Mouse (Mus musculus): ENCODE measurements at regions not wholly inside any gene's neighbourhood (a gene's known extent, or its start where the extent isn't known, plus 50 kb on each side); places are given as distances from the start of the nearest gene placed in this dataset.

GRCm38 (mm10) chr19:14369098-14369604 lies 228.7 kb downstream of the Tle4 start:
- no peak overlapping the region for H3K27ac ChIP-seq (ENCODE audit: insufficient read depth, low read length)
- 60% methylated on average over 12 of the region's 12 CpGs for WGBS
- no peak for DNase-seq
- no peak for TF ChIP-seq POLR2A (IDR thresholded peaks at IDR 0.05; ENCODE audit: borderline replicate concordance, insufficient read depth, low read length)
- no peak for TF ChIP-seq CTCF (IDR thresholded peaks at IDR 0.05; ENCODE audit: borderline replicate concordance, insufficient read depth, low read depth, low read length)
- H3K4me1 ChIP-seq (ENCODE audit: control insufficient read depth, insufficient read depth, low read length): no peaks in the 10 kb centered on the region
- no peak overlapping the region for H3K4me3 ChIP-seq (replicated peaks; ENCODE audit: insufficient read depth, low read depth, low read length)
- H3K27me3 ChIP-seq (ENCODE audit: control insufficient read depth, insufficient read depth, low read length): no peaks in the 10 kb centered on the region

GRCm38 (mm10) chr19:14371360-14371759 lies 226.5 kb downstream of the Tle4 start:
- WGBS: 77% methylated on average over 5 of the region's 5 CpGs
- Histone ChIP-seq H3K27me3 (ENCODE audit: control insufficient read depth, insufficient read depth, low read length) (no peaks in the 10 kb centered on the region), H3K4me1 (ENCODE audit: control insufficient read depth, insufficient read depth, low read length) (no peaks in the 10 kb centered on the region), H3K27ac (ENCODE audit: insufficient read depth, low read length) (no peak overlapping the region), H3K4me3 (replicated peaks; ENCODE audit: insufficient read depth, low read depth, low read length) (no peak overlapping the region)
- no peak for DNase-seq
- TF ChIP-seq CTCF (IDR thresholded peaks at IDR 0.05; ENCODE audit: borderline replicate concordance, insufficient read depth, low read depth, low read length) (no peak), POLR2A (IDR thresholded peaks at IDR 0.05; ENCODE audit: borderline replicate concordance, insufficient read depth, low read length) (no peak)

- no peak for DNase-seq
- no peaks in the 10 kb centered on the region for H3K27me3 ChIP-seq (ENCODE audit: control insufficient read depth, insufficient read depth, low read length)
- no peak overlapping the region for H3K27ac ChIP-seq (ENCODE audit: insufficient read depth, low read length)
- H3K4me1 ChIP-seq (ENCODE audit: control insufficient read depth, insufficient read depth, low read length): no peaks in the 10 kb centered on the region
- H3K4me3 ChIP-seq (replicated peaks; ENCODE audit: insufficient read depth, low read depth, low read length): no peak overlapping the region
- TF ChIP-seq POLR2A (IDR thresholded peaks at IDR 0.05; ENCODE audit: borderline replicate concordance, insufficient read depth, low read length) (no peak), CTCF (IDR thresholded peaks at IDR 0.05; ENCODE audit: borderline replicate concordance, insufficient read depth, low read depth, low read length) (no peak)
- 96% methylated on average over 4 of the region's 4 CpGs for WGBS
These were observed 223.9 kb downstream of the Tle4 start for GRCm38 (mm10) chr19:14373996-14374395.

GRCm38 (mm10) chr19:14380898-14381297 lies 217.0 kb downstream of the Tle4 start:
- Histone ChIP-seq H3K27me3 (ENCODE audit: control insufficient read depth, insufficient read depth, low read length) (no peaks in the 10 kb centered on the region), H3K4me3 (replicated peaks; ENCODE audit: insufficient read depth, low read depth, low read length) (no peak overlapping the region), H3K4me1 (ENCODE audit: control insufficient read depth, insufficient read depth, low read length) (no peaks in the 10 kb centered on the region), H3K27ac (ENCODE audit: insufficient read depth, low read length) (no peak overlapping the region)
- DNase-seq: no peak
- TF ChIP-seq POLR2A (IDR thresholded peaks at IDR 0.05; ENCODE audit: borderline replicate concordance, insufficient read depth, low read length) (no peak), CTCF (IDR thresholded peaks at IDR 0.05; ENCODE audit: borderline replicate concordance, insufficient read depth, low read depth, low read length) (no peak)

GRCm38 (mm10) chr19:14387796-14388195 lies 210.1 kb downstream of the Tle4 start:
- 89% methylated on average over 5 of the region's 5 CpGs for WGBS
- H3K4me1 ChIP-seq (ENCODE audit: control insufficient read depth, insufficient read depth, low read length): no peaks in the 10 kb centered on the region
- no peak for DNase-seq
- no peaks in the 10 kb centered on the region for H3K27me3 ChIP-seq (ENCODE audit: control insufficient read depth, insufficient read depth, low read length)
- TF ChIP-seq CTCF (IDR thresholded peaks at IDR 0.05; ENCODE audit: borderline replicate concordance, insufficient read depth, low read depth, low read length): no peak
- no peak for TF ChIP-seq POLR2A (IDR thresholded peaks at IDR 0.05; ENCODE audit: borderline replicate concordance, insufficient read depth, low read length)
- H3K27ac ChIP-seq (ENCODE audit: insufficient read depth, low read length): no peak overlapping the region
- H3K4me3 ChIP-seq (replicated peaks; ENCODE audit: insufficient read depth, low read depth, low read length): no peak overlapping the region

- Histone ChIP-seq H3K4me1 (ENCODE audit: control insufficient read depth, insufficient read depth, low read length) (no peaks in the 10 kb centered on the region), H3K27ac (ENCODE audit: insufficient read depth, low read length) (no peak overlapping the region), H3K4me3 (replicated peaks; ENCODE audit: insufficient read depth, low read depth, low read length) (no peak overlapping the region), H3K27me3 (ENCODE audit: control insufficient read depth, insufficient read depth, low read length) (no peaks in the 10 kb centered on the region)
- TF ChIP-seq POLR2A (IDR thresholded peaks at IDR 0.05; ENCODE audit: borderline replicate concordance, insufficient read depth, low read length) (no peak), CTCF (IDR thresholded peaks at IDR 0.05; ENCODE audit: borderline replicate concordance, insufficient read depth, low read depth, low read length) (no peak)
- no peak for DNase-seq
- WGBS: 62% methylated on average over 4 of the region's 4 CpGs
These were observed 209.3 kb downstream of the Tle4 start for GRCm38 (mm10) chr19:14388539-14388938.

- H3K27me3 ChIP-seq (ENCODE audit: control insufficient read depth, insufficient read depth, low read length): no peaks in the 10 kb centered on the region
- no peak overlapping the region for H3K4me3 ChIP-seq (replicated peaks; ENCODE audit: insufficient read depth, low read depth, low read length)
- no peak for TF ChIP-seq POLR2A (IDR thresholded peaks at IDR 0.05; ENCODE audit: borderline replicate concordance, insufficient read depth, low read length)
- no peak for TF ChIP-seq CTCF (IDR thresholded peaks at IDR 0.05; ENCODE audit: borderline replicate concordance, insufficient read depth, low read depth, low read length)
- no peaks in the 10 kb centered on the region for H3K4me1 ChIP-seq (ENCODE audit: control insufficient read depth, insufficient read depth, low read length)
- 33% methylated on average over 6 of the region's 6 CpGs for WGBS
- H3K27ac ChIP-seq (ENCODE audit: insufficient read depth, low read length): no peak overlapping the region
- no peak for DNase-seq
These were observed 207.7 kb downstream of the Tle4 start for GRCm38 (mm10) chr19:14389881-14390837.

GRCm38 (mm10) chr19:14390914-14391313 lies 206.9 kb downstream of the Tle4 start:
- Histone ChIP-seq H3K27me3 (ENCODE audit: control insufficient read depth, insufficient read depth, low read length) (no peaks in the 10 kb centered on the region), H3K27ac (ENCODE audit: insufficient read depth, low read length) (no peak overlapping the region), H3K4me3 (replicated peaks; ENCODE audit: insufficient read depth, low read depth, low read length) (no peak overlapping the region), H3K4me1 (ENCODE audit: control insufficient read depth, insufficient read depth, low read length) (no peaks in the 10 kb centered on the region)
- TF ChIP-seq CTCF (IDR thresholded peaks at IDR 0.05; ENCODE audit: borderline replicate concordance, insufficient read depth, low read depth, low read length): no peak
- no peak for TF ChIP-seq POLR2A (IDR thresholded peaks at IDR 0.05; ENCODE audit: borderline replicate concordance, insufficient read depth, low read length)
- no peak for DNase-seq
- WGBS: 30% methylated on average over 2 of the region's 2 CpGs
